Mouse (Mus musculus) adrenal gland, adult 18-20 months (tissue): Measurements from ENCODE around the gene Gm4847. TPM values are rescaled to one million over a fixed set of nuclear protein-coding genes. Genes with fewer than 3 reads are reported as not detected.

Source experiments
- DNase-seq, 2 experiments: peaks; one replicate each; pipeline ENCODE4 v3.0.0; 2021 to 2022; ENCODE audit warnings: low spot score in 2 of 2
- long read RNA-seq, 2 experiments: library from polyadenylated mRNA; stranded (forward); transcript quantifications; one replicate each; pipeline ENCODE4 v2.0.0; 2021
- microRNA-seq, 2 experiments: library from miRNA; unstranded; fragments of <30 nt; microRNA quantifications; one replicate each; pipeline ENCODE4 v1.2.0; 2021; ENCODE audit warnings: borderline number of aligned reads in 2 of 2
- total RNA-seq, 2 experiments: library from RNA; stranded (reverse); gene quantifications; 1 replicate in 1 of 2; 2 replicates in 1 of 2; pipeline ENCODE4 v1.2.3; 2021

The Gm4847 gene
- total RNA-seq, result not detected
- long read RNA-seq, experiment 1, result 0 reads
- long read RNA-seq, experiment 2, result 0 reads

DNA sequence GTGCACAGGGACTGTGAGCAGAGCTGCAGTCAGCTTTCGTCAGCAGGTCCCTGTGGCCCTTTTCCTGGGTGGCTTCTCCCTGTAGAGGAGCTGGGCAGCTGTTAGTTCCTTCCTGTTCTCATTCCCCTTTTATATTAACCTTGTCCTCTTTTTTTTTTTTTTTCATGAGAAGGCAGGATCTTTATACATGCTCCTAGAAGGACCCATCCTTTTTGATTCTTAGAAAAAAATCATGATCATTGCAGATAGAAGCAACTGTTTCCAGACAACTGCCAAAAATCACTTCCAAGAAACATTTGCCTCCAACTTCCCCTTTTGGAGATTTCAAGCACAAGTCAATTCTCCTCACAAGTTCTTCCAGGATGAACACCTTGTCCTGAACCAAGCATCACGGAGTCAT, at the start of gene Gm4847:
Gene Gm4847 (minus strand): TSS at position 101 of the 400 bp plus-strand sequence.
- DNase-seq, result no peak

DNA sequence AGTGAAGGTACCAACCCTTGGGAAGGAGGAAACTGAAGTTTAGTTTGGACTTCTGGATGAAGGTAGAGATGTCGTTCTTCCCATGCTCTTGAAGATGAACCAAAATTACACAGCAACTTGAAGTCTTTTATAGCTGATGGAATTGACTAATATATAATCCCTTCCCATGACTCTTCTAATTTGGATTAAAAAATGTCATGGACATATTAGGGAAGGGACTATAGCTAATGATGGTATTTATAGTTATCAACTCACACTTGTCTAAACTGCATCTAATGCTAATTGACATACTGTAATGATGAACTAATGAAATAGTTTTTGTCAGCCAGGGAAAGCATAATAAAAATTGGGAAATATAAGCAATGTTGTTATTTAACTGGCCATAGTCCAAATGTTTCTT, 34.3 kb upstream of the Gm4847 start, which contains the start of gene Fmo9:
Gene Fmo9 (minus strand): TSS at position 101 of the 400 bp plus-strand sequence.
- DNase-seq, result no peak

DNA sequence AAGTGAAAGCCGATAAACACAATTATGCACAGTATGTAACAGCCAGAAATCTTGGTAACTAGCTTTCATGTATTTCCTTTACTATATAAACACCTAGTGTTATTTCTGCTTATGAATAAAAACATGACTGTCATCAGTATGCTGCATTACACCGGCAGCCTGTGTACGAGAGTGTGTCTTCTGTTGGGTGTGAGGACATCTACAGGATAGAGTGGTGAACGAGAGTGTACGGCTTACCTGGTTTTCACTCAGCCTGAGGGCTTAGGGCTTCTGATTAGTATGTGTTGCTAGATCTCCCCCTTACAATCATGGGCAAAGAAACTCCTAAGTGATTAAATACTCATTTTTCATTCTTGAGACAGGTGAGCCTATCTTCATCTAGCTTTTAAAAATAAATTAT, 21.8 kb upstream of the Gm4847 start:
- DNase-seq, result no peak

DNA sequence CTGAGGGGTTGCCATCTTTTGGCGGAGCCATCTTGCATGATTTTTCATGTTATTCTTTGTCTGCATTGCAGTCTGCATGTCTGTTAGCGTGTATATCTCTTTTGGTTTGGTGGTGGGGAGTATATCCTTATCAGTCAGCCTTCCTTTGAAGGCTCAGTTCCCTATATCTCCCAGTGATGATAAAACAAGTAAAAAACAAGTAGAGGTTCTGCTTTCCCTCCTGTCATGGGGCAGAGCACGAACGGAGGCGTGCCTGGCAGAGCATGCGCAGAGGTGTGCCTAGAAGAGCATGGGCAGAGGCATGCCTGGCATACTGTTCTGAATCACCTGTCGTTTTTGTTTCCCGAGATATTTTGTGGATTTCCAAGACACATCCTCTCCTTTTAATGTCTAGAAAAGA, 13.3 kb upstream of the Gm4847 start:
- DNase-seq, result no peak

Small RNA genes lying within 50 kb of the gene (microRNA-seq; reads per million reads assigned to microRNA genes)
- 0 reads per million in 2 experiments for gene Gm22992

Other genes starting within 250 kb of the Gm4847 start
- gene Pogk, start 237.8 kb downstream of the Gm4847 start, total RNA-seq, result 10 to 100 TPM; 40.7 to 40.9 TPM
- under 1 TPM in 1 of 2 experiments, not detected in 1; 0.23 TPM for gene Gm4846, start 150.1 kb downstream of the Gm4847 start, total RNA-seq
- not detected for gene Fmo9, start 34.2 kb upstream of the Gm4847 start, total RNA-seq